Mouse (Mus musculus) G1E-ER4 (cell line): ENCODE results near the gene Col25a1. TPM values are rescaled to one million over a fixed set of nuclear protein-coding genes. Genes with fewer than 3 reads are reported as not detected.

ENCODE experiments used
- GATA1 ChIP-seq: IDR thresholded peaks from one replicate; pipeline ENCODE4 v1.8.0; 2012; ENCODE audit warnings: low read length, inconsistent platforms
- polyA plus RNA-seq: library from polyadenylated mRNA; stranded (reverse); fragments of >175 nt; gene quantifications from 2 replicates; pipeline ENCODE4 v1.2.3, GENCODE M21; 2012

The Col25a1 gene
- polyA plus RNA-seq, 1 experiment, result not detected

- TF ChIP-seq GATA1, result no peak
Measured at GRCm38 (mm10) chr3:130576683-130577082, 445.4 kb downstream of the Col25a1 start.

- no peak for TF ChIP-seq GATA1
Measured at GRCm38 (mm10) chr3:130579501-130579900, 448.2 kb downstream of the Col25a1 start.

GRCm38 (mm10) chr3:130581577-130581976 is 450.3 kb downstream of the Col25a1 start:
- no peak for TF ChIP-seq GATA1

GRCm38 (mm10) chr3:130582903-130583664 is 451.8 kb downstream of the Col25a1 start:
- no peak for TF ChIP-seq GATA1

GRCm38 (mm10) chr3:130584007-130584406 is 452.7 kb downstream of the Col25a1 start:
- TF ChIP-seq GATA1, result no peak

- TF ChIP-seq GATA1, result no peak
Measured at GRCm38 (mm10) chr3:130595050-130595449, 463.7 kb downstream of the Col25a1 start.

GRCm38 (mm10) chr3:130601491-130601890 is 470.2 kb downstream of the Col25a1 start:
- TF ChIP-seq GATA1, result no peak

- TF ChIP-seq GATA1, result no peak
Measured at GRCm38 (mm10) chr3:130607924-130608323, 476.6 kb downstream of the Col25a1 start.

- TF ChIP-seq GATA1, result no peak
Measured at GRCm38 (mm10) chr3:130614444-130614843, 483.1 kb downstream of the Col25a1 start.

GRCm38 (mm10) chr3:130615625-130616024 is 484.3 kb downstream of the Col25a1 start:
- TF ChIP-seq GATA1, result no peak

- no peak for TF ChIP-seq GATA1
Measured at GRCm38 (mm10) chr3:130617439-130617898, 486.2 kb downstream of the Col25a1 start, which contains the start of gene Etnppl. Etnppl (plus strand) TSS chr3:130617448.

GRCm38 (mm10) chr3:130620517-130621146 is 489.3 kb downstream of the Col25a1 start:
- no peak for TF ChIP-seq GATA1

GRCm38 (mm10) chr3:130628358-130628757 is 497.1 kb downstream of the Col25a1 start:
- TF ChIP-seq GATA1, result no peak

- TF ChIP-seq GATA1, result no peak
Measured at GRCm38 (mm10) chr3:130633859-130634258, 502.6 kb downstream of the Col25a1 start.

- no peak for TF ChIP-seq GATA1
Measured at GRCm38 (mm10) chr3:130646110-130646810, 515.0 kb downstream of the Col25a1 start.

Other genes with a start within 250 kb of the Col25a1 start
- gene Casp6, start 230.1 kb upstream of the Col25a1 start, polyA plus RNA-seq, result 15.5 and 21.0 TPM in 2 replicates
- not detected in 2 replicates for gene Mcub, start 161.3 kb upstream of the Col25a1 start, polyA plus RNA-seq
- gene Sec24b, start 69.9 kb upstream of the Col25a1 start, polyA plus RNA-seq, result 78.5 and 116 TPM in 2 replicates